Mouse (Mus musculus): ENCODE data around the gene Nfam1. TPM values are rescaled to one million over a fixed set of nuclear protein-coding genes. Genes with fewer than 3 reads are reported as not detected.

Nfam1 gene
- polyA plus RNA-seq, 1 experiment, result 31.0 TPM

- no peak for TF ChIP-seq POLR2A (IDR thresholded peaks at IDR 0.05; ENCODE audit: low read depth, low read length)
- no peak for TF ChIP-seq CTCF (IDR thresholded peaks at IDR 0.05; ENCODE audit: extremely low read depth, insufficient read depth, insufficient read length, insufficient replicate concordance)
- peaks cover 4% of the 10 kb centered on the region; the same call in 1 of the 2 replicates for H3K36me3 ChIP-seq (ENCODE audit: control insufficient read depth, insufficient read depth, low read length)
- 91% methylated on average over 8 of the region's 8 CpGs for WGBS
- DNase-seq (ENCODE audit: low read depth in 1 of 2, low spot score in 2 of 2), result no peak
- H3K27me3 ChIP-seq (ENCODE audit: control insufficient read depth, insufficient read depth, low read length), result no peaks in the 10 kb centered on the region
- peak overlapping the region; percentile 33; the same call in 1 of the 2 replicates for H3K27ac ChIP-seq (ENCODE audit: insufficient read depth, low read length)
- H3K4me3 ChIP-seq (ENCODE audit: extremely low read depth, insufficient read depth, insufficient read length), result no peak overlapping the region
- peaks cover 19% of the 10 kb centered on the region for H3K4me1 ChIP-seq (ENCODE audit: control insufficient read depth, insufficient read depth, insufficient read length)
Measured at GRCm38 (mm10) chr15:83010423-83010822, 22.7 kb downstream of the Nfam1 start.

- H3K4me3 ChIP-seq (ENCODE audit: extremely low read depth, insufficient read depth, insufficient read length), result peak overlapping the region; percentile 11; the same call in 1 of the 2 replicates
- H3K27me3 ChIP-seq (ENCODE audit: control insufficient read depth, insufficient read depth, low read length), result no peaks in the 10 kb centered on the region
- no peak for TF ChIP-seq CTCF (IDR thresholded peaks at IDR 0.05; ENCODE audit: extremely low read depth, insufficient read depth, insufficient read length, insufficient replicate concordance)
- no peak for TF ChIP-seq POLR2A (IDR thresholded peaks at IDR 0.05; ENCODE audit: low read depth, low read length)
- DNase-seq (ENCODE audit: low read depth in 1 of 2, low spot score in 2 of 2), result peak in 1 of 2 experiments; percentile 48
- H3K27ac ChIP-seq (ENCODE audit: insufficient read depth, low read length), result peak overlapping the region; percentile 91
- 0 out of 2 replicates have a peak, but pooled peaks cover 1% of the 10 kb centered on the region for H3K36me3 ChIP-seq (ENCODE audit: control insufficient read depth, insufficient read depth, low read length)
- peaks cover 19% of the 10 kb centered on the region for H3K4me1 ChIP-seq (ENCODE audit: control insufficient read depth, insufficient read depth, insufficient read length)
- 20% methylated on average over 6 of the region's 6 CpGs for WGBS
Measured at GRCm38 (mm10) chr15:83009532-83009931, 23.6 kb downstream of the Nfam1 start.

GRCm38 (mm10) chr15:83008761-83009423 lies 24.2 kb downstream of the Nfam1 start:
- Histone ChIP-seq H3K4me1 (ENCODE audit: control insufficient read depth, insufficient read depth, insufficient read length) (peaks cover 19% of the 10 kb centered on the region), H3K4me3 (ENCODE audit: extremely low read depth, insufficient read depth, insufficient read length) (peak overlapping the region; percentile 11; the same call in 1 of the 2 replicates), H3K27me3 (ENCODE audit: control insufficient read depth, insufficient read depth, low read length) (no peaks in the 10 kb centered on the region), H3K36me3 (ENCODE audit: control insufficient read depth, insufficient read depth, low read length) (no peaks in the 10 kb centered on the region), H3K27ac (ENCODE audit: insufficient read depth, low read length) (peak overlapping the region; percentile 91)
- TF ChIP-seq CTCF (IDR thresholded peaks at IDR 0.05; ENCODE audit: extremely low read depth, insufficient read depth, insufficient read length, insufficient replicate concordance) (no peak), POLR2A (IDR thresholded peaks at IDR 0.05; ENCODE audit: low read depth, low read length) (no peak)
- 9% methylated on average over 13 of the region's 13 CpGs for WGBS
- peak in 1 of 2 experiments; percentile 68 for DNase-seq (ENCODE audit: low read depth in 1 of 2, low spot score in 2 of 2)

- Histone ChIP-seq H3K36me3 (ENCODE audit: control insufficient read depth, insufficient read depth, low read length) (no peaks in the 10 kb centered on the region), H3K27ac (ENCODE audit: insufficient read depth, low read length) (no peak overlapping the region), H3K27me3 (ENCODE audit: control insufficient read depth, insufficient read depth, low read length) (no peaks in the 10 kb centered on the region), H3K4me1 (ENCODE audit: control insufficient read depth, insufficient read depth, insufficient read length) (peaks cover 24% of the 10 kb centered on the region), H3K4me3 (ENCODE audit: extremely low read depth, insufficient read depth, insufficient read length) (no peak overlapping the region)
- WGBS, result 94% methylated on average over 15 of the region's 15 CpGs
- no peak for DNase-seq (ENCODE audit: low read depth in 1 of 2, low spot score in 2 of 2)
- TF ChIP-seq POLR2A (IDR thresholded peaks at IDR 0.05; ENCODE audit: low read depth, low read length) (no peak), CTCF (IDR thresholded peaks at IDR 0.05; ENCODE audit: extremely low read depth, insufficient read depth, insufficient read length, insufficient replicate concordance) (no peak)
Measured at GRCm38 (mm10) chr15:83007346-83007920, 25.7 kb downstream of the Nfam1 start.

- no peak overlapping the region for H3K4me3 ChIP-seq (ENCODE audit: extremely low read depth, insufficient read depth, insufficient read length)
- no peak for DNase-seq (ENCODE audit: low read depth in 1 of 2, low spot score in 2 of 2)
- H3K27ac ChIP-seq (ENCODE audit: insufficient read depth, low read length), result no peak overlapping the region
- H3K36me3 ChIP-seq (ENCODE audit: control insufficient read depth, insufficient read depth, low read length), result 0 out of 2 replicates have a peak, but pooled peaks cover 1% of the 10 kb centered on the region
- H3K4me1 ChIP-seq (ENCODE audit: control insufficient read depth, insufficient read depth, insufficient read length), result peaks cover 22% of the 10 kb centered on the region
- 76% methylated on average over 12 of the region's 12 CpGs for WGBS
- TF ChIP-seq CTCF (IDR thresholded peaks at IDR 0.05; ENCODE audit: extremely low read depth, insufficient read depth, insufficient read length, insufficient replicate concordance) (no peak), POLR2A (IDR thresholded peaks at IDR 0.05; ENCODE audit: low read depth, low read length) (no peak)
- no peaks in the 10 kb centered on the region for H3K27me3 ChIP-seq (ENCODE audit: control insufficient read depth, insufficient read depth, low read length)
Measured at GRCm38 (mm10) chr15:83002665-83003548, 30.2 kb downstream of the Nfam1 start.

- H3K27me3 ChIP-seq (ENCODE audit: control insufficient read depth, insufficient read depth, low read length), result no peaks in the 10 kb centered on the region
- TF ChIP-seq CTCF (IDR thresholded peaks at IDR 0.05; ENCODE audit: extremely low read depth, insufficient read depth, insufficient read length, insufficient replicate concordance), result no peak
- no peak; the same call in 1 of the 2 replicates for TF ChIP-seq POLR2A (IDR thresholded peaks at IDR 0.05; ENCODE audit: low read depth, low read length)
- peaks cover 31% of the 10 kb centered on the region for H3K4me1 ChIP-seq (ENCODE audit: control insufficient read depth, insufficient read depth, insufficient read length)
- DNase-seq (ENCODE audit: low read depth in 1 of 2, low spot score in 2 of 2), result peak; percentile 26 to 64
- WGBS, result 20% methylated on average over 6 of the region's 6 CpGs
- H3K4me3 ChIP-seq (ENCODE audit: extremely low read depth, insufficient read depth, insufficient read length), result no peak overlapping the region; the same call in 1 of the 2 replicates
- H3K27ac ChIP-seq (ENCODE audit: insufficient read depth, low read length), result peak overlapping the region; percentile 90
- 0 out of 2 replicates have a peak, but pooled peaks cover 1% of the 10 kb centered on the region for H3K36me3 ChIP-seq (ENCODE audit: control insufficient read depth, insufficient read depth, low read length)
Measured at GRCm38 (mm10) chr15:82998811-82999221, 34.3 kb downstream of the Nfam1 start.
